ENCODE assay signal across 10 mouse cellular contexts in genomic region chr7:69493062-69493930, GRCm38 (mm10).
A peak's percentile ranks its signal among the peaks of the same experiment; 100 is the strongest.
DNase-seq lines count a peak whose midpoint lies in the region; ATAC-seq and TF ChIP-seq lines count a peak whose summit lies in the region.
"Had no signal": no experiment of that assay in that cellular context is flagged by ENCODE, and none has a peak within 500 bp of the region (broad histone marks: within the 10 kb centered on the region; RNA-seq: fewer than 3 reads in every experiment).

No protein-coding gene starts in this region.

- WGBS in heart, embryonic 16.5 days = 50% methylated on average over 18 of the region's 18 CpGs
- WGBS in hindbrain, postnatal 0 days = 34% methylated on average over 18 of the region's 18 CpGs

- no peak for TF ChIP-seq CTCF in hindbrain, postnatal 0 days (IDR thresholded peaks at IDR 0.05; ENCODE audit: low read depth)

- no peak for ATAC-seq in heart, embryonic 16.5 days (replicated peaks; ENCODE audit: extremely low read depth, insufficient read depth, low FRiP score)
- ATAC-seq in hindbrain, postnatal 0 days = no peak
- no peak for ATAC-seq in granulocyte monocyte progenitor cell, adult 5-6 weeks (replicated peaks; ENCODE audit: poor library complexity, severe bottlenecking)

- H3K4me2 ChIP-seq in heart, embryonic 16.5 days (ENCODE audit: low read depth, low read length) = peak overlapping the region; percentile 44
- H3K4me2 ChIP-seq in hindbrain, postnatal 0 days (ENCODE audit: low read depth, low read length) = peak overlapping the region; percentile 48

- no peak overlapping the region for H3K27ac ChIP-seq in heart, embryonic 16.5 days (ENCODE audit: low read length)
- no peak overlapping the region for H3K27ac ChIP-seq in hindbrain, postnatal 0 days
- H3K27ac ChIP-seq: macrophage had no signal

- no peak for DNase-seq in heart, adult 18-20 months
- DNase-seq in urinary bladder, postnatal 25 days (ENCODE audit: low spot score) = peak; percentile 9
- DNase-seq in urinary bladder, postnatal 10 days (ENCODE audit: low spot score) = no peak
- peak; percentile 42 for DNase-seq in hindbrain, postnatal 0 days (ENCODE audit: low spot score)
- DNase-seq in retina, postnatal 1 day = peak; percentile 32
- no peak for DNase-seq in gastrocnemius, postnatal 4 days (ENCODE audit: low spot score in 2 of 2)
- DNase-seq: adrenal gland, postnatal 14 days had no signal

- H3K9ac ChIP-seq in heart, embryonic 16.5 days (ENCODE audit: low read length) = no peak overlapping the region
- no peak overlapping the region for H3K9ac ChIP-seq in hindbrain, postnatal 0 days (replicated peaks; ENCODE audit: low read length)

- H3K36me3 ChIP-seq in heart, embryonic 16.5 days (ENCODE audit: control insufficient read depth, insufficient read depth) = no peaks in the 10 kb centered on the region
- H3K36me3 ChIP-seq in hindbrain, postnatal 0 days (ENCODE audit: insufficient read depth, low read length) = no peaks in the 10 kb centered on the region

- H3K4me3 ChIP-seq in heart, embryonic 16.5 days (ENCODE audit: low read length) = no peak overlapping the region
- peak overlapping the region; percentile 27 for H3K4me3 ChIP-seq in hindbrain, postnatal 0 days (ENCODE audit: low read length)

- H3K9me3 ChIP-seq in heart, embryonic 16.5 days (replicated peaks; ENCODE audit: control insufficient read depth, low read length) = no peaks in the 10 kb centered on the region
- no peaks in the 10 kb centered on the region for H3K9me3 ChIP-seq in hindbrain, postnatal 0 days (ENCODE audit: low read length)

- H3K27me3 ChIP-seq in heart, embryonic 16.5 days (ENCODE audit: control insufficient read depth, insufficient read depth, low read length) = no peaks in the 10 kb centered on the region; the same call in 1 of the 2 replicates
- H3K27me3 ChIP-seq in hindbrain, postnatal 0 days (ENCODE audit: insufficient read depth, low read length) = no peaks in the 10 kb centered on the region

- no peaks in the 10 kb centered on the region for H3K4me1 ChIP-seq in heart, embryonic 16.5 days (ENCODE audit: control insufficient read depth, insufficient read depth, low read length)
- H3K4me1 ChIP-seq in hindbrain, postnatal 0 days (ENCODE audit: insufficient read depth, low read length) = no peaks in the 10 kb centered on the region

Comparison
In these comparisons a context has a peak if more than half of its experiments do, and no peak if none do; other contexts are left out.
1. DNase-seq: peak in urinary bladder, postnatal 25 days (single experiment), hindbrain, postnatal 0 days (single experiment) and retina, postnatal 1 day (single experiment); none in heart, adult 18-20 months (0 of 2), urinary bladder, postnatal 10 days (single experiment) and gastrocnemius, postnatal 4 days (0 of 2).